Mouse (Mus musculus) spleen, adult 2 months (tissue): ENCODE measurements around the gene Tvp23b.

Experiments
- CTCF ChIP-seq: fragments of 200-500 bp; IDR thresholded peaks from 2 replicates; pipeline ENCODE4 v1.5.1; 2011; ENCODE audit warnings: mild to moderate bottlenecking, inconsistent platforms; ENCODE audit not compliant: insufficient read depth, insufficient read length, insufficient replicate concordance; ENCODE audit errors: extremely low read depth
- POLR2A ChIP-seq: fragments of 200-500 bp; IDR thresholded peaks from 2 replicates; pipeline ENCODE4 v1.6.1; 2011; ENCODE audit warnings: low read depth, low read length, inconsistent platforms

DNA sequence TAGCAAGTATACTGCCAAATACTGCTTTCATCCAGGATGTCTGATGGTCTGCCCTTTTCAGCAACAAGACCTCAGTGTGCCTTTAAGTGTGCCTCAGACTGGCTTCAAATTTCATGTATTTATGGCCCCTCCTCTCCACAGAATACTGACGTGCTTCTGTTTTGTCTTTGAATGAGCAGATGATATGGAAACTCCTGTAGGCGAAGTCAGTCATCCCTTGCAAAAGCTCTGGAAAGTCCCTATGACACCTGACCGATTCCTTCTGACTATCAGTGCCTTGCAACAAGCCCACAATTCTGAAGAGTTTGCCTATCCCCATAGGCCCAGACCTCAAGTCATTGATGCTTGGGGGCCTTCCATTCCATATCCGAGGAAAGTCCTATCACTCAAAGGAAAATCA is 2.8 kb upstream of the Tvp23b start:
- TF ChIP-seq CTCF = no peak
- TF ChIP-seq POLR2A = no peak
